Mouse (Mus musculus): ENCODE measurements at regions not wholly inside any gene's neighbourhood (a gene's known extent, or its start where the extent isn't known, plus 50 kb on each side); places are given as distances from the start of the nearest gene placed in this dataset.
A peak's percentile ranks its signal among the peaks of the same experiment; 100 is the strongest.

- DNase-seq = no peak
Measured at GRCm38 (mm10) chr4:81962586-81962985, 520.0 kb upstream of the Mpdz start.

- no peak for DNase-seq
Measured at GRCm38 (mm10) chr4:81960552-81961534, 518.2 kb upstream of the Mpdz start.

DNA sequence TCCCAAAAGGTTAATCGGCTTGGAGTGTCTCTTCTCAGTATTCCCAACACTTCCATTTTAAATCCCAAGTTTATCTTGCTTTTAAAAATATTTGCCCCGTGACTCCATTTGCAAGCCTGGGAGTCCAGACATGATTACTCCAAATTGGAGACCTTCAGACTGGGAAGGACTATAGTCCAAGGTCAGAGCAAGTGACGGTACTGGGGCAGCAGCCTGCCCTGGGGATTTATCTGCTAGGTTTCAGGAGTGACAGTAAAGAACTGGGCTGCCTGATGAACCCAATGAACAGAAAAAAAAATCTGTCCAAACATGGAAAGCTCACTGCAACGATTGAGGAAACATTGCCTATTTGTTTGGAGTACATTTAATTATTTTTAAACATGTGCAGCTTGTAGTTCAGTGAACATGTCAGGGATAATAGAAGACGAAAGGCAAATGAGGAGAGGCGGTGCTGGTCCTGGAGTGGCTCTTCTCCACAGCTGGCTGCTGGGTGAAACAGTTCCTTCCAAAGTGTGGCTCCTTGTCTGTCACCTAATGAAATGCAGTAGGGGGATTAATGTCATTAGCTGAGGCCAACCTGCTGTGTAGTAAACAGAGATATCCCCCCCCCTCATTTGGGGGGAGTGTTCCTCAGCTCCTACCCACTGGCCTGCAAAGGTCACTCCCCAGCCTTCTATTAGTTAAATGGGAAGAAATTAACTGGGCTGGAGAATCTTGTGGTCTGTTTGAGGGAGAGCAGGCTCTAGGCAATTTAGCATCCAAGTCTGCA is 514.5 kb upstream of the Mpdz start:
- no peak for DNase-seq

DNA sequence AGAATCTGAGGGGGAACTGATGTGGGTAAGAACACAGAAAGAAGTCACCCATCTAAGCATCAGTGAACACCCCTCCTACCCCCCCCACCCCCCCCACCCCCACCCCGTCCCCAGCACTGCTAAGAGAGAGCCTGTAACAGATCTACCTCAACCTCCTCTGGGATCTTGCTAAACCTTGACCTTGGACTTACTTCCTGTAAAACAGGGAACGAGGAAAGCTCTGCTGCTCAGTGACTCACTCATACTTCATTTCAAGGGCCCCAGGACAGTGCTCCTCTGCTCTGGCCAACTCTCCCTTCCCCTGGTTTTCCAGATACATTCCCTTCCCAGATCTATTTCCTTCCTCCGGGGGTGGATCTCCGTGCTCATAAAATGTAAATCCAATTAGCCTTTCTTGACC is 510.4 kb upstream of the Mpdz start:
- no peak for DNase-seq

DNA sequence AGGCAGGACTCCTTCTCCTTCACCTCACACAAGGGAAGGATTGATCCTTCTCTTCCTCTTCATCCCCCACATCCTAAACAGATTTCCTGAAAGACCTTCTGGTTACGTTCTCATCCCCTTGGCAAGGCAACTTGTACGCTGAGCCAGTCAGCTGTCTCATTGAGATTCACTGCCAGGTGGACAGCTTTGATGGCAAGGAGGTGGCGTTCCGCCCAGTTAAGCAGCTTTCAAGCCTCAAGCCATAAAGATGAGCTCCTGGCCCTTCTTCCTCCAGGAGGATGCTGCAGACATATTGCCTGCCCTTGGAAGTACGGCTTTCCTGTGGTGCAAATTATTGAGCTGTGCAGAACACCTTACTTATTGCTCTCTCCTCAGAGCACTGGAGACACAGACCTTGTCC is 494.8 kb upstream of the Mpdz start:
- DNase-seq = no peak

DNA sequence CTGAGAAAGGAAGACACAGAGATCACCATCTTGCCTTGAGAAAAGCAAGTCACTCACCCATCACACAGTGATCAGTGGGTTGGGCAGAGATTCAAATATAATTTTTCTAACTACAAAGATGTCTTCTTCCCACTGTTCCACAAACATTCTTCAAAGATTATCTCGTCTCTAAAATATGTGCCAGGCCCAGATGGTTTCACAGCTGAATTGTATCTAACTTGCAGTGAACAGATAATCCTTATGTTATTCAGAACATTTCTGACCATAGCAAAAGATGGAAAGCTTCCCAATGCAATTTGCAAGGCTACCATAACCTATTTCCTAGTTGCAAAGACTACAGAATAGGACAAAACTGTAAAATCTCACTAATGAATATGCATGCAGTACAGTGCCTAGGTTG is 488.3 kb upstream of the Mpdz start:
- no peak for DNase-seq

GRCm38 (mm10) chr4:81928581-81929244 is 486.1 kb upstream of the Mpdz start:
- no peak for DNase-seq

DNA sequence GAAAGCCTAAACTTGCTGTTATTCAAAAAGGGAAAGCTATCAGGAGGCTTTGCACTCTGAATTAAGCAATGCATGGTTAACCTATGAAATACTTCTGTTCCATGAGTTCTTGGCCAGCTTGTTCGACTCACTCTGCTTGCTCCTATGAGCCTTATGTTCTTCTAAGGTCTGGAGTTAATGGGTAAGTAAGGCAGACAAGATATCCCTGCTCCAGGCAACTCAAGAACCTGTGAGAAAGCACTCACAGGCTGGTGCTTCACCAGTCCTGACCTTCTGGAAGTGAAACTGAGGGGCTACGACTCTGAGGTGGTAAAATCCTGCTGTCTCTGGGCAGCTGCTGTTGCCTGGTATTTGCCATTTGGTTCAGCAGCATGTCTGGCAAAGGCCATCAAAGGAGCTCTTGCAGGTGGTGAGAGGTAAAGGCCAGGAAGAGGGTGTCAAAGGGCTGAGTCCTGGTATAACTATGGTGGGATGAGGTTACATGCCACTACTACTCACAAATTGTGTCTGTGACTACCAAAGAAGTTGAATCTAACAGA is 484.6 kb upstream of the Mpdz start:
- no peak for DNase-seq

DNA sequence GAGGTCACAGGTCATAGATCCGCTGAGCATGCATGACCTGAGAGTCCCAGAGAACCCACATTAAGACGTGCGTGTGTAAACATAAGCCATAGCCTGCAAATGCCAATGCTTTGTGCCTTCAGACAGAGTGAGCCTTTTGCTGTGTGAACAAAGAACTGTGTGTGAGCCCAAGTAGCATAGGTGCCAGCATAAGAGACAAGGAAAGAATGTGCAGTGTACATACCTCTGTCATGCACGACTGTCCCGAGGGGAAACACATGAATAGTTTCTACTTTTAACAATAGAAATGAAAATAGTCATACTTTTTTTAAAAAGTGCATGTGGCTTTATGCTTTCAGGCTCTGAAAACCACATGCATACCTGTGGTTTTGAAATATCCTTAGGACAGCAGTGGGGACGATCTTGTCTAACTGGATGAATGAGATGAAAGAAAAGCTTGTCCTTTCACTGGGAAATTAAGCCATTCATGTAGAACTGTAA is 484.1 kb upstream of the Mpdz start:
- DNase-seq = no peak

- no peak for DNase-seq
Measured at GRCm38 (mm10) chr4:81925611-81926010, 483.0 kb upstream of the Mpdz start.

DNA sequence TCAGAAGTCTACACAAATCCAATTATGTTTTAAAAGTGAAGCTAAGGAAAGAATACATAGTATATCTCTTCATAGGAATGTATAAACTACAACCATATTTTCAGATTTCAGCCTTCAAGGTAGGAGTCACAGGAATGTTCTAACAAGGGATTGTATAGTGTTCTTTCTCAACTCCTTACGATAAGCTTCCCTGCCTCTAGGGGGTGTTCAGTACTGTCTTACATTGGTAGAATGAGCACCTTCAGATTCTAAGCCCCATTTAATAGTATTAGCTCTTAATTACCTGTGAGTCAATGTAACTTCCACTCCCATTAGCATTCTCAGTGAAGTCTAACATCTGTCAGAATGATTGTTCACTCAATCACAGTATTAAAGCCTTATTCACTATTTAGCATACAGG is 481.5 kb upstream of the Mpdz start:
- DNase-seq = no peak

- no peak for DNase-seq
Measured at GRCm38 (mm10) chr4:81922876-81923275, 480.3 kb upstream of the Mpdz start.

DNA sequence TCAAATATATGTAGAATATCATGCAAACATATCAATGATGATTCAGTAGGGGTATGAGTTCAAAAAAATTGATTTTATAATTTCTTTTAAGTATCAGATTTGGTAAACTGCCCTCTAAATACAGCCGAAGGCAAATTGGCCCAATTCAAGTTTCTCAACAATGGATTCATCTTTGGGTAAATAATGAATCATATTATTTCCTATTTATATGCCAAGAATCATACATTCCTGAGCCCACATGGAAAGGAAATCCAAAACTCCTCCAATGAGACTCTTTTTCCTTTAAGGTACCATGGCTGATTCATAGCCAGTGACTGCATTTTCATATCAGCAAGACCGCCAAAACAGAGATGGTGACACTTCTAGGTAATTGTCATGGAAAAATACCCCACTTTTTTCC is 472.4 kb upstream of the Mpdz start:
- DNase-seq = no peak

GRCm38 (mm10) chr4:81913296-81913695 is 470.7 kb upstream of the Mpdz start:
- no peak for DNase-seq

DNA sequence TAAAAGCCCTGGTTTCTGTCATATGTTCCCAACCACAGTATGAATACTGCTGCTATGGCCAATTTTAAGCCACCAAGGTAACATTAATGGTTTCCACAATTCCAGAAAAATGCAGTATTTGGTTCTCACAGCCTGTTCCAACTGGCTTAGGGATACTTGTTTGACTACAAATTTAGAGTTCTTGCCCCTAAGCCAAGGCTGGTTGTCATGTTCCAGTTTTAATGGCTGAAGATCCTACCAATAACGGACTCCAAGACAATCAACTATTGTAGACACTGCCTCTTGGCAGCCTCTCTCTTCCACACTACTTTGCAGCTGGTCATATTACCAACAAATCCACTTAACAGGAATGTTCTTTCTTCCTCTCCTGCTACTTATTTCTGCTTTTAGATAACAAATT is 470.0 kb upstream of the Mpdz start:
- no peak for DNase-seq

DNA sequence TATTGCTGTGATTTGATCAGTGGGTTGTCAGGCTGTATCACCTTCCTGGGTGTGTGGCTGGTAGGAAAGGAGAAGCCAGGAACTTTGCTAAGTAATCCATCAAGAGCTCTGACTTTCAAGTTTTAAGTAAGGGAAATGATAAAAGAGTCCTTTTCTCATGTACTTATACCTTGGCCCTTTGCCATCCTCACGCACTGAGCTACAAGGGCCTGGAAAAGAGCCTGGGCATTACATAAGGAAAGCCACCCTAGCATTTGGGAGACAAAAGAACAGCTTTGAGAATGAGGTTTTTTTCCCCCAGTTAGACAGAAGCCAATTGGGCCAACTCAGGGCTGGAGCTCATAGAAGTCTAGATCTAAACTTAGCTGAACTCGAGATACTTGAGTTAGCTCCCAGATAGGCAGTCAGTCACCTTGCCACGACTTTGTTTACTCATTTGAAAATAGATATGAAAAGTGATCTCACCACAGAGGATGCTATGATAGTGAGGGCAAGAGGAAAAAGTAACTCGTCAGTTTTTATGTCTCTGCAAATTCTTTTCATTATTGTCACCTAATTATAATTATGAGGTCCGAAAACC is 457.4 kb upstream of the Mpdz start:
- DNase-seq = peak; percentile 5

GRCm38 (mm10) chr4:81898661-81899060 is 456.0 kb upstream of the Mpdz start:
- DNase-seq = no peak

DNA sequence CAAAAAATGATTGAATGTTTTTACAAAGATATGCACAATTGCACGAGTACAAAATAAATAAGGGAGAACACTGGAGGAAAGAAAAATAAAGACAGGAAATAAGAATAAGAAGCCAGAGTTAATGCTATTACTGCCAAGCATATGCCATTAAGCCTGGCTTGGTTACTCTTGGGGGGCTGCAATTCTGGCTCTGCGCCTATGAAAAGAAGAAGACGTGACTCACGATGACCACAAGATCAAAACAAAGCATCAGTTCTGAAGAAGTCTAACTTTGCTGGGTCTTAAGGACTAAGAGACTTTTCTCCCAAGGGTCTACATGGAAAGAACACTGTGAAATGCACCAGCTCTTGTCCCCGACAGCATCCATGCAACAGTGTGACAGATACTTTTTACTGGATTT is 454.8 kb upstream of the Mpdz start:
- no peak for DNase-seq

DNA sequence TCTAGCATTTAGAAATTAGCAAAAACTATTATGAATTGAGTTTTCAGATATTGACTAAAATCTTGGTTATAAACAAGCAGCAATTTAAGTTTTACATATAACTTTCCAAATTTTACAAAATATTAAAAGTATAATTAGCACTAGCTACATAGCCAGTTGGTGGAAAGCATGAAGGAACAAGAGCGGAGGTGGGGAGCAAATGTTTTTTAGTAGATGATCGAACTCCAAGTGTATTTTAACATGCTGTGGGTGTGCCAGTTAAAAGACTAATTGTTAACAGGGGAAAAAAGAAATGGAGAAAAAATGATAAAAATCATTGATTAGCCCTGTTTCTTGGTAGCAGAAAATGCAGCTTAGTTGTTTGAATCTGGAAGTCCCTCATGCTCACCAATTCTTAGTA is 426.3 kb upstream of the Mpdz start:
- DNase-seq = no peak

GRCm38 (mm10) chr4:81841642-81842494 is 399.3 kb upstream of the Mpdz start:
- no peak for DNase-seq

GRCm38 (mm10) chr4:81829972-81830371 is 387.4 kb upstream of the Mpdz start:
- no peak for DNase-seq

DNA sequence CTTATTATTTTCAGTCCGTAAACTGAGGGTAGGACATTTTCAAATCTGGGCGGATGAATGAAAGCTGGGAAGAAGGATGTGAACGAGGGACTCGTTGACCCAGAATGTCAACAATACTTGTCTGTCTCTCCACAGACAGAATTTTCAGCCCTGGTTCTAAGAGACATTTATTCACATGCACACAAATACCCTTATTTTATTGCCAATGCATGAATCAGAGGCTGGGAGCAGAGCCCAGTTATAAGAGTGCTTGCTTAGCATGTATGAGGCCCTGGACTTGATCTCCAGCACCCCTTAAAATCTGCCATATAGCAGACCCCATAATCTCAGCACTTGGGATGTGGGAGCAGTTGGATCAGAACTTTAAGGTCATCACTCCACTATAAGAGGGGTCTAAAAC is 384.8 kb upstream of the Mpdz start:
- no peak for DNase-seq

All from right cerebral cortex, postnatal 25 days (tissue).